Mouse (Mus musculus) midbrain, embryonic 15.5 days (tissue): ENCODE measurements at regions not wholly inside any gene's neighbourhood (a gene's known extent, or its start where the extent isn't known, plus 50 kb on each side); places are given as distances from the start of the nearest gene placed in this dataset.

Experiments used
- ATAC-seq: fragments of 200-750 bp; cut with Nextera tagmentation; replicated peaks from 2 replicates; pipeline ENCODE4 v1.8.0; 2017; ENCODE audit warnings: moderate TSS enrichment
- H3K27ac ChIP-seq: fragments of 300-500 bp; sonication (generic); 2 replicates; pipeline ENCODE4 v1.5.1; 2015; ENCODE audit warnings: mild to moderate bottlenecking, inconsistent platforms
- H3K27me3 ChIP-seq: fragments of 300-500 bp; sonication (generic); replicated peaks from 2 replicates; pipeline ENCODE4 v1.6.1; 2015; ENCODE audit warnings: inconsistent platforms
- H3K36me3 ChIP-seq: fragments of 300-500 bp; sonication (generic); replicated peaks from 2 replicates; pipeline ENCODE4 v1.6.1; 2015; ENCODE audit warnings: inconsistent platforms
- H3K4me1 ChIP-seq: fragments of 300-500 bp; sonication (generic); 2 replicates; pipeline ENCODE4 v1.6.1; 2015; ENCODE audit warnings: inconsistent platforms
- H3K4me2 ChIP-seq: fragments of 300-500 bp; sonication (generic); 2 replicates; pipeline ENCODE4 v1.6.1; 2015; ENCODE audit warnings: inconsistent platforms, mild to moderate bottlenecking, moderate library complexity
- H3K4me3 ChIP-seq: fragments of 300-500 bp; sonication (generic); 2 replicates; pipeline ENCODE4 v1.5.1; 2015; ENCODE audit warnings: mild to moderate bottlenecking, inconsistent platforms
- H3K9ac ChIP-seq: fragments of 300-500 bp; sonication (generic); 2 replicates; pipeline ENCODE4 v1.6.1; 2015; ENCODE audit warnings: mild to moderate bottlenecking, inconsistent platforms
- H3K9me3 ChIP-seq: fragments of 300-500 bp; sonication (generic); 2 replicates; pipeline ENCODE4 v1.6.1; 2016; ENCODE audit warnings: inconsistent platforms
- WGBS: fragments of 180-500 bp; shearing (Covaris S2); methylation state at CpG from one replicate; pipeline ENCODE4 v1.1.7; 2015; ENCODE audit warnings: mixed read lengths; 5-methylcytosine and 5-hydroxymethylcytosine counted together

GRCm38 (mm10) chr2:72855971-72856755 lies 124.1 kb downstream of the Sp3 start:
- Histone ChIP-seq H3K36me3 (no peaks in the 10 kb centered on the region), H3K4me2 (no peak overlapping the region), H3K4me3 (no peak overlapping the region), H3K27me3 (no peaks in the 10 kb centered on the region), H3K9ac (no peak overlapping the region), H3K27ac (no peak overlapping the region), H3K4me1 (no peaks in the 10 kb centered on the region), H3K9me3 (no peaks in the 10 kb centered on the region)
- WGBS = 83% methylated on average over 13 of the region's 13 CpGs
- no peak for ATAC-seq

- H3K27me3 ChIP-seq = no peaks in the 10 kb centered on the region
- H3K4me3 ChIP-seq = no peak overlapping the region
- ATAC-seq = no peak
- no peak overlapping the region for H3K27ac ChIP-seq
- no peak overlapping the region for H3K4me2 ChIP-seq
- no peaks in the 10 kb centered on the region for H3K9me3 ChIP-seq
- WGBS = 94% methylated on average over 5 of the region's 5 CpGs
- H3K9ac ChIP-seq = no peak overlapping the region
- H3K36me3 ChIP-seq = no peaks in the 10 kb centered on the region
- no peaks in the 10 kb centered on the region for H3K4me1 ChIP-seq
Measured at GRCm38 (mm10) chr2:72857377-72857776, 122.9 kb downstream of the Sp3 start.

- no peak overlapping the region for H3K4me3 ChIP-seq
- H3K36me3 ChIP-seq = no peaks in the 10 kb centered on the region
- H3K9ac ChIP-seq = no peak overlapping the region
- H3K27me3 ChIP-seq = no peaks in the 10 kb centered on the region
- 56% methylated on average over 19 of the region's 19 CpGs for WGBS
- H3K4me2 ChIP-seq = no peak overlapping the region
- no peak for ATAC-seq
- H3K9me3 ChIP-seq = no peaks in the 10 kb centered on the region
- H3K4me1 ChIP-seq = no peaks in the 10 kb centered on the region
- no peak overlapping the region for H3K27ac ChIP-seq
Measured at GRCm38 (mm10) chr2:72865462-72866365, 114.5 kb downstream of the Sp3 start.

- Histone ChIP-seq H3K4me3 (no peak overlapping the region), H3K27ac (no peak overlapping the region), H3K4me2 (no peak overlapping the region), H3K9ac (no peak overlapping the region), H3K9me3 (no peaks in the 10 kb centered on the region), H3K36me3 (no peaks in the 10 kb centered on the region), H3K4me1 (no peaks in the 10 kb centered on the region), H3K27me3 (no peaks in the 10 kb centered on the region)
- ATAC-seq = no peak
- WGBS = 43% methylated on average over 2 of the region's 2 CpGs
Measured at GRCm38 (mm10) chr2:72866366-72866688, 113.9 kb downstream of the Sp3 start.

- ATAC-seq = no peak
Measured at GRCm38 (mm10) chr2:72868173-72868572, 112.1 kb downstream of the Sp3 start.

GRCm38 (mm10) chr2:72871836-72872235 lies 108.4 kb downstream of the Sp3 start:
- WGBS = 85% methylated on average over 5 of the region's 5 CpGs
- Histone ChIP-seq H3K27me3 (no peaks in the 10 kb centered on the region), H3K9ac (no peak overlapping the region), H3K4me3 (no peak overlapping the region), H3K4me1 (no peaks in the 10 kb centered on the region), H3K36me3 (no peaks in the 10 kb centered on the region), H3K9me3 (no peaks in the 10 kb centered on the region), H3K27ac (no peak overlapping the region), H3K4me2 (no peak overlapping the region)
- no peak for ATAC-seq

More at GRCm38 (mm10) chr2:72868173-72868572, 112.1 kb downstream of the Sp3 start:
- no peaks in the 10 kb centered on the region for H3K27me3 ChIP-seq
- H3K9ac ChIP-seq = no peak overlapping the region
- no peak overlapping the region for H3K27ac ChIP-seq
- no peak overlapping the region for H3K4me3 ChIP-seq
- no peak overlapping the region for H3K4me2 ChIP-seq
- no peaks in the 10 kb centered on the region for H3K36me3 ChIP-seq
- WGBS = 95% methylated on average over 3 of the region's 3 CpGs
- H3K4me1 ChIP-seq = no peaks in the 10 kb centered on the region
- no peaks in the 10 kb centered on the region for H3K9me3 ChIP-seq

GRCm38 (mm10) chr2:72873948-72874347 lies 106.3 kb downstream of the Sp3 start:
- H3K4me1 ChIP-seq = no peaks in the 10 kb centered on the region
- no peak for ATAC-seq
- WGBS = 86% methylated on average over 10 of the region's 10 CpGs

GRCm38 (mm10) chr2:72874533-72874932 lies 105.7 kb downstream of the Sp3 start:
- Histone ChIP-seq H3K27ac (no peak overlapping the region), H3K9ac (no peak overlapping the region), H3K9me3 (no peaks in the 10 kb centered on the region), H3K4me2 (no peak overlapping the region), H3K4me3 (no peak overlapping the region), H3K36me3 (no peaks in the 10 kb centered on the region), H3K27me3 (no peaks in the 10 kb centered on the region), H3K4me1 (no peaks in the 10 kb centered on the region)
- no peak for ATAC-seq
- 91% methylated on average over 12 of the region's 12 CpGs for WGBS

More at GRCm38 (mm10) chr2:72873948-72874347, 106.3 kb downstream of the Sp3 start:
- Histone ChIP-seq H3K4me3 (no peak overlapping the region), H3K36me3 (no peaks in the 10 kb centered on the region), H3K4me2 (no peak overlapping the region), H3K9me3 (no peaks in the 10 kb centered on the region), H3K27ac (no peak overlapping the region), H3K9ac (no peak overlapping the region), H3K27me3 (no peaks in the 10 kb centered on the region)

GRCm38 (mm10) chr2:72875677-72876076 lies 104.6 kb downstream of the Sp3 start:
- Histone ChIP-seq H3K27me3 (no peaks in the 10 kb centered on the region), H3K9me3 (no peaks in the 10 kb centered on the region), H3K4me3 (no peak overlapping the region), H3K27ac (no peak overlapping the region), H3K4me2 (no peak overlapping the region), H3K36me3 (no peaks in the 10 kb centered on the region), H3K4me1 (no peaks in the 10 kb centered on the region), H3K9ac (no peak overlapping the region)
- WGBS = 95% methylated on average over 2 of the region's 2 CpGs
- no peak for ATAC-seq

- Histone ChIP-seq H3K4me2 (no peak overlapping the region), H3K9ac (no peak overlapping the region), H3K4me1 (no peaks in the 10 kb centered on the region), H3K27ac (no peak overlapping the region), H3K4me3 (no peak overlapping the region), H3K9me3 (no peaks in the 10 kb centered on the region), H3K27me3 (no peaks in the 10 kb centered on the region), H3K36me3 (no peaks in the 10 kb centered on the region)
- no peak for ATAC-seq
- WGBS = 100% methylated on average over 2 of the region's 2 CpGs
Measured at GRCm38 (mm10) chr2:72880016-72880415, 100.2 kb downstream of the Sp3 start.

GRCm38 (mm10) chr2:72881554-72881953 lies 98.7 kb downstream of the Sp3 start:
- no peak for ATAC-seq
- 69% methylated on average over 2 of the region's 2 CpGs for WGBS
- Histone ChIP-seq H3K27me3 (no peaks in the 10 kb centered on the region), H3K4me1 (no peaks in the 10 kb centered on the region), H3K36me3 (no peaks in the 10 kb centered on the region), H3K27ac (no peak overlapping the region), H3K4me2 (no peak overlapping the region), H3K9ac (no peak overlapping the region), H3K9me3 (no peaks in the 10 kb centered on the region), H3K4me3 (no peak overlapping the region)

GRCm38 (mm10) chr2:72886250-72886649 lies 94.0 kb downstream of the Sp3 start:
- H3K27ac ChIP-seq = no peak overlapping the region
- H3K4me3 ChIP-seq = no peak overlapping the region
- no peak overlapping the region for H3K4me2 ChIP-seq
- 80% methylated on average over 2 of the region's 2 CpGs for WGBS
- H3K36me3 ChIP-seq = no peaks in the 10 kb centered on the region
- H3K27me3 ChIP-seq = no peaks in the 10 kb centered on the region
- H3K9ac ChIP-seq = no peak overlapping the region
- no peaks in the 10 kb centered on the region for H3K4me1 ChIP-seq
- H3K9me3 ChIP-seq = no peaks in the 10 kb centered on the region
- ATAC-seq = no peak
